Mouse (Mus musculus): ENCODE measurements around the gene Bak1.

GRCm38 (mm10) chr17:27041787-27042055 is 12.9 kb upstream of the Bak1 start:
- TF ChIP-seq MAX (IDR thresholded peaks at IDR 0.05; ENCODE audit: low read depth) = no peak
- TF ChIP-seq E2F4 (IDR thresholded peaks at IDR 0.05; ENCODE audit: insufficient read depth) = no peak
- TF ChIP-seq POLR2A (IDR thresholded peaks at IDR 0.05; ENCODE audit: insufficient read length, low read depth) = no peak
- no peak for TF ChIP-seq CEBPB (IDR thresholded peaks at IDR 0.05; ENCODE audit: insufficient read depth, poor library complexity, severe bottlenecking)
- no peak for TF ChIP-seq USF1 (IDR thresholded peaks at IDR 0.05; ENCODE audit: low read depth)
- TF ChIP-seq MYOG (IDR thresholded peaks at IDR 0.05; ENCODE audit: control insufficient read depth in 1 of 3, insufficient read depth in 1 of 3, insufficient read length in 2 of 3, low read depth in 2 of 3) = no peak
- no peak for TF ChIP-seq TCF12 (IDR thresholded peaks at IDR 0.05; ENCODE audit: insufficient read depth, poor library complexity, severe bottlenecking)
- TF ChIP-seq MYOD1 (IDR thresholded peaks at IDR 0.05; ENCODE audit: control insufficient read depth in 1 of 3, insufficient read length in 2 of 3, low read depth in 2 of 3) = no peak

All from myocyte (in vitro differentiated cells).